Mouse (Mus musculus): ENCODE measurements around the gene Spast. TPM values are rescaled to one million over a fixed set of nuclear protein-coding genes. Genes with fewer than 3 reads are reported as not detected.
A peak's percentile ranks its signal among the peaks of the same experiment; 100 is the strongest.

Spast gene
- polyA plus RNA-seq, 1 experiment: 9.6 TPM

DNA sequence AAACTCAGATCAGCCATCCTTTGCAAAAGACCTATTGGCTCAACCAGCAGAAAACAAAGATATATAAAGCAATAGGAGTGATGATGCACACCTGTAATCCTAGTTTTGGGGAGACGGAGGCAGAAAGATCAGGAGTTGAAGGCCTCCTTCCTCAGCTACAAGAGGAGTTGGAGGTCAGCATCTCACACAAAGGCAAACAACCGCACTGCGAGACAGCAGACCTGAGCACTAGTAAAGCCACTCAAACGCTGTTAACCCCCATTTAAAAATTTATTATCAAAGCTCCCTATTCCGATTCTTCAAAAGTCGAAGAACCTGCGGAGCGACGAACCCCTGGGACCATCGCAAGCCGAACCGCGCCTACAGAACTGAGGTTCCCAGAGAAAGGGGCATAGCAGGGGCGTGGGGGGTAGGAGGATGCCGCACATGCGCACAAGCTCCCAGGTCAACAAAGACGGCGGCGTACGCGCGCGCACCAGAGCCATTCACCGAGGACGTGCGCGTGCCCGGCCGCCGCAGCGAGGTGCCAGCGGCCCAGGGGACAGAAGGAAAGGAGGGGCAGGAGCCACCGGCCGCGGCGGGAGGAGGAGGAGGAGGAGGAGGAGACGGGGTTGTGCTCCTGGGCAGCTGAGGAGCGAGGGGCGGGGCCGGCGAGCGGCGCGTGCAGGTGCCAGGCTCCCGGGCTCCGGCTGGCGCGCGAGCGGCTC, 409 bp upstream of the Spast start:
- Histone ChIP-seq H3K27ac (ENCODE audit: control insufficient read depth, insufficient read depth, low read depth, low read length, poor library complexity) (peak overlapping the region; percentile 99), H3K4me3 (replicated peaks; ENCODE audit: control insufficient read depth, low read depth, low read length) (peak overlapping the region; percentile 87), H3K4me1 (ENCODE audit: control insufficient read depth, insufficient read depth, low read length) (peaks cover 5% of the 10 kb centered on the region)
- WGBS: under 1% methylated on average over 50 of the region's 50 CpGs
- TF ChIP-seq CTCF (IDR thresholded peaks at IDR 0.05; ENCODE audit: control insufficient read depth, insufficient read depth, low read length) (no peak), POLR2A (IDR thresholded peaks at IDR 0.05; ENCODE audit: borderline replicate concordance, control insufficient read depth, low read depth, low read length) (peak; percentile 33; the same call in 1 of the 2 replicates)

GRCm38 (mm10) chr17:74341151-74341550, 2.4 kb downstream of the Spast start:
- no peak overlapping the region for H3K4me3 ChIP-seq (replicated peaks; ENCODE audit: control insufficient read depth, low read depth, low read length)
- TF ChIP-seq CTCF (IDR thresholded peaks at IDR 0.05; ENCODE audit: control insufficient read depth, insufficient read depth, low read length) (no peak), POLR2A (IDR thresholded peaks at IDR 0.05; ENCODE audit: borderline replicate concordance, control insufficient read depth, low read depth, low read length) (no peak)
- H3K4me1 ChIP-seq (ENCODE audit: control insufficient read depth, insufficient read depth, low read length): peaks cover 5% of the 10 kb centered on the region
- H3K27ac ChIP-seq (ENCODE audit: control insufficient read depth, insufficient read depth, low read depth, low read length, poor library complexity): no peak overlapping the region
- WGBS: 58% methylated on average over 5 of the region's 5 CpGs

GRCm38 (mm10) chr17:74363592-74363991, 24.8 kb downstream of the Spast start:
- Histone ChIP-seq H3K4me3 (replicated peaks; ENCODE audit: control insufficient read depth, low read depth, low read length) (no peak overlapping the region), H3K4me1 (ENCODE audit: control insufficient read depth, insufficient read depth, low read length) (no peaks in the 10 kb centered on the region), H3K27ac (ENCODE audit: control insufficient read depth, insufficient read depth, low read depth, low read length, poor library complexity) (no peak overlapping the region)
- 45% methylated on average over 1 of the region's 1 CpGs for WGBS
- TF ChIP-seq CTCF (IDR thresholded peaks at IDR 0.05; ENCODE audit: control insufficient read depth, insufficient read depth, low read length): no peak
- TF ChIP-seq POLR2A (IDR thresholded peaks at IDR 0.05; ENCODE audit: borderline replicate concordance, control insufficient read depth, low read depth, low read length): no peak

GRCm38 (mm10) chr17:74376916-74377315, 38.1 kb downstream of the Spast start:
- WGBS: 73% methylated on average over 1 of the region's 1 CpGs
- TF ChIP-seq CTCF (IDR thresholded peaks at IDR 0.05; ENCODE audit: control insufficient read depth, insufficient read depth, low read length) (no peak), POLR2A (IDR thresholded peaks at IDR 0.05; ENCODE audit: borderline replicate concordance, control insufficient read depth, low read depth, low read length) (no peak)

GRCm38 (mm10) chr17:74386657-74387056, 47.9 kb downstream of the Spast start:
- no peak for TF ChIP-seq CTCF (IDR thresholded peaks at IDR 0.05; ENCODE audit: control insufficient read depth, insufficient read depth, low read length)
- TF ChIP-seq POLR2A (IDR thresholded peaks at IDR 0.05; ENCODE audit: borderline replicate concordance, control insufficient read depth, low read depth, low read length): no peak
- Histone ChIP-seq H3K27ac (ENCODE audit: control insufficient read depth, insufficient read depth, low read depth, low read length, poor library complexity) (no peak overlapping the region), H3K4me3 (replicated peaks; ENCODE audit: control insufficient read depth, low read depth, low read length) (no peak overlapping the region), H3K4me1 (ENCODE audit: control insufficient read depth, insufficient read depth, low read length) (no peaks in the 10 kb centered on the region; the same call in 1 of the 2 replicates)

More at GRCm38 (mm10) chr17:74376916-74377315, 38.1 kb downstream of the Spast start:
- Histone ChIP-seq H3K4me3 (replicated peaks; ENCODE audit: control insufficient read depth, low read depth, low read length) (no peak overlapping the region), H3K4me1 (ENCODE audit: control insufficient read depth, insufficient read depth, low read length) (no peaks in the 10 kb centered on the region), H3K27ac (ENCODE audit: control insufficient read depth, insufficient read depth, low read depth, low read length, poor library complexity) (no peak overlapping the region)

DNA sequence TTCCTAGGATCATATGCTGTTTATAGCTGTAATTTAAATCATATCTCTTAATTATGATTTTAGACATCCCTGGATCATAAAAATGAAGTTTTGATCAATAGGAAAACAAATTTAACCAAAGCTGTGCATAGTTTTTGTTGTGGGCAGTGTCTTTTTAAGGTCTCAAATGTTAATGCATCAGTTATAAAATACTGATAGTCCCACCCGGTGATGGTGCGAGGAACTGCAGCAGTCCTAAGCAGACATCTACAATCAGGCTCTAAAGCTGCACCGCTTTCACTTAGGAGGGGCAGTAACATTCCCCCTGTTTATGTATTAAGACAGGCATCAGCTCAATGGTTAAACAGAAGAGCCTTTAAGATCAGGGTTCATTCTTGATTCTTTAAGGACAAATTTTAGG, 51.1 kb downstream of the Spast start:
- Histone ChIP-seq H3K27ac (ENCODE audit: control insufficient read depth, insufficient read depth, low read depth, low read length, poor library complexity) (no peak overlapping the region), H3K4me3 (replicated peaks; ENCODE audit: control insufficient read depth, low read depth, low read length) (no peak overlapping the region), H3K4me1 (ENCODE audit: control insufficient read depth, insufficient read depth, low read length) (peaks cover 1% of the 10 kb centered on the region; the same call in 1 of the 2 replicates)
- WGBS: 86% methylated on average over 3 of the region's 3 CpGs
- TF ChIP-seq POLR2A (IDR thresholded peaks at IDR 0.05; ENCODE audit: borderline replicate concordance, control insufficient read depth, low read depth, low read length): no peak
- TF ChIP-seq CTCF (IDR thresholded peaks at IDR 0.05; ENCODE audit: control insufficient read depth, insufficient read depth, low read length): no peak

DNA sequence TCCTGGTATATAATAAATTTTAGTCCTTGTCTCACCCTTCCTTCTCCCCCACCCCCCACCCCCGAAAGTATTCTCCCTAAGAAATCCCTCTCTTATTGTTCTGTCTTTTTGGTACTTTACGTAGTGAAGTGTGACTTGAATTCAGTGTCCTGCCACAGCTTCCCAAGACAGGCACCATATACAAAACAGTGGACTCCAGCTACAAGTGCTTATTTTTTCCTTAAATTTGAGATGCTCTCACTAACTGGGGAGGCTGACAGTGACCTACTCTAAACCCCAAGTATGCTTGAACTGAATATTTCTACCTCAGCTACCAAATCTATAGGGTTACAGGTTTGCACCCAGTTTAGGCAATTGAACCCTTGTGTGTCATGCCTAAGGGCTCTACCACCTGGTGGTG, 55.6 kb downstream of the Spast start:
- peaks cover 1% of the 10 kb centered on the region; the same call in 1 of the 2 replicates for H3K4me1 ChIP-seq (ENCODE audit: control insufficient read depth, insufficient read depth, low read length)
- no peak overlapping the region for H3K4me3 ChIP-seq (replicated peaks; ENCODE audit: control insufficient read depth, low read depth, low read length)
- no peak overlapping the region for H3K27ac ChIP-seq (ENCODE audit: control insufficient read depth, insufficient read depth, low read depth, low read length, poor library complexity)
- no peak for TF ChIP-seq CTCF (IDR thresholded peaks at IDR 0.05; ENCODE audit: control insufficient read depth, insufficient read depth, low read length)
- no peak for TF ChIP-seq POLR2A (IDR thresholded peaks at IDR 0.05; ENCODE audit: borderline replicate concordance, control insufficient read depth, low read depth, low read length)
- 80% methylated on average over 2 of the region's 2 CpGs for WGBS

- peak overlapping the region; percentile 78 for H3K4me3 ChIP-seq (replicated peaks; ENCODE audit: control insufficient read depth, low read depth, low read length)
- 11% methylated on average over 16 of the region's 16 CpGs for WGBS
- TF ChIP-seq CTCF (IDR thresholded peaks at IDR 0.05; ENCODE audit: control insufficient read depth, insufficient read depth, low read length): no peak
- no peak for TF ChIP-seq POLR2A (IDR thresholded peaks at IDR 0.05; ENCODE audit: borderline replicate concordance, control insufficient read depth, low read depth, low read length)
Measured at GRCm38 (mm10) chr17:74394855-74395254, 56.1 kb downstream of the Spast start.

More at GRCm38 (mm10) chr17:74394855-74395254, 56.1 kb downstream of the Spast start:
- Histone ChIP-seq H3K27ac (ENCODE audit: control insufficient read depth, insufficient read depth, low read depth, low read length, poor library complexity) (no peak overlapping the region), H3K4me1 (ENCODE audit: control insufficient read depth, insufficient read depth, low read length) (peaks cover 1% of the 10 kb centered on the region; the same call in 1 of the 2 replicates)
